Mouse (Mus musculus) limb, embryonic 10.5 days (tissue): ENCODE data around the gene Rnf41. TPM values are rescaled to one million over a fixed set of nuclear protein-coding genes. Genes with fewer than 3 reads are reported as not detected.
A peak's percentile ranks its signal among the peaks of the same experiment; 100 is the strongest.

ENCODE experiments used
- DNase-seq: peaks from one replicate; pipeline ENCODE4 v3.0.0-alpha.2; 2017; ENCODE audit warnings: low spot score
- H3K27ac ChIP-seq: fragments of 300-500 bp; sonication (generic); 2 replicates; pipeline ENCODE4 v1.5.1; 2016; ENCODE audit warnings: mild to moderate bottlenecking
- H3K27me3 ChIP-seq: fragments of 300-500 bp; sonication (generic); 2 replicates; pipeline ENCODE4 v1.6.1; 2016; ENCODE audit warnings: low read depth, mild to moderate bottlenecking; ENCODE audit not compliant: poor library complexity, severe bottlenecking
- H3K36me3 ChIP-seq: fragments of 300-500 bp; sonication (generic); 2 replicates; pipeline ENCODE4 v1.6.1; 2016; ENCODE audit warnings: mild to moderate bottlenecking, moderate library complexity
- H3K4me1 ChIP-seq: fragments of 300-500 bp; sonication (generic); 2 replicates; pipeline ENCODE4 v1.6.1; 2016
- H3K4me3 ChIP-seq: fragments of 300-500 bp; sonication (generic); 2 replicates; pipeline ENCODE4 v1.5.1; 2016; ENCODE audit warnings: mild to moderate bottlenecking, moderate library complexity
- H3K9me3 ChIP-seq: fragments of 300-500 bp; sonication (generic); replicated peaks from 2 replicates; pipeline ENCODE4 v1.6.1; 2016; ENCODE audit warnings: mild to moderate bottlenecking
- WGBS: fragments of 180-500 bp; shearing (Covaris S2); methylation state at CpG from one replicate; pipeline ENCODE4 v1.1.7; 2016; 5-methylcytosine and 5-hydroxymethylcytosine counted together
- polyA plus RNA-seq: library from polyadenylated mRNA; unstranded; fragments of >200 nt; fragmentation: Nextera tagmentation; extraction: Ambion mirVana; gene quantifications from 2 replicates; pipeline ENCODE4 v1.2.1, GENCODE M21; 2016

Gene Rnf41
- polyA plus RNA-seq, 1 experiment from 2014 or later = 43.6 TPM

GRCm38 (mm10) chr10:128376099-128376454 lies 35.4 kb upstream of the Rnf41 start:
- 43% methylated on average over 4 of the region's 4 CpGs for WGBS
- Histone ChIP-seq H3K9me3 (no peaks in the 10 kb centered on the region), H3K36me3 (peaks cover 39% of the 10 kb centered on the region), H3K27me3 (no peaks in the 10 kb centered on the region), H3K4me3 (peak overlapping the region; percentile 99), H3K27ac (peak overlapping the region; percentile 96), H3K4me1 (peaks cover 27% of the 10 kb centered on the region)
- DNase-seq = no peak

DNA sequence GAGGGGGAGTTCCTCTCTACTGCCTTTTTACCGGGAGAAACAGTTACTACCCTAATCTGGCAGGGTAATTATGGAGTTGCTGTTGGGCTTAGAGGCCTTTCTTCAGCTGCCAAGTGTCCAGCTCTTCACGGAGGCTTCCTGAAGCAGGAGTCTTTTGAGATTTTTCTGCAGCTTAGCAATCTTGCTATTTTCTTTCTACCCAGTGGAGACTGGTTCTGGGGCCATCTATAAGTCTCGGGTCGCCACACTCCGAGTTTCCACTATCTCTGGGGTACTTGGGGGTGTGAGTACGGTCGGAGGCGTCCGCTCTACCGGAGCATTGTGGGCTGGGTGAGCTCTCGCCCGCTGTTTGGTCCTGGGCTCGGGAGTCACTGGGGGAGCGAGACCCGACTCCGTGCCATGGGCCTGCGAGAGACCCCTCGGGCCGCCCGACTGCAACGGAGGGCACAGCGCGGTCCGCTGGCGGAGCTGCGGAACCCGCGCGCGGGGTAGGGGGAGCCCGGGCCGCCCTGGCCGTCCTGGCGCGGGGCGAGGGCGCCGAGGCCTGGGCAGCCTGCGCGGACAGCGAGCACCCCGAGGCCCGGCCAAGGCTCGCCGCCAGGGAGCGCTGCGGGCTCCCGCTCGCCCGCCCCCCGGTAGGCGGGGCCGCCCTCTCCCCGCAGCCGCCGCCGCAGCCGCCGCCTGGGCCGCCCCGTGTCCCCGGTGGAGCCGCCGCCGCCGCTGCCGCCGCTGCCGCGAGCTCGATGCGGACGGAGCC lies 34.8 kb upstream of the Rnf41 start, which contains the start of gene Ankrd52:
Gene Ankrd52, plus strand, starts transcription at position 661 of the 757 bp plus-strand sequence.
- Histone ChIP-seq H3K4me3 (peak within 1 kb of the TSS; percentile 99), H3K36me3 (peaks cover 45% of the 10 kb centered on the region), H3K4me1 (peaks cover 27% of the 10 kb centered on the region), H3K27ac (peak within 1 kb of the TSS; percentile 96), H3K9me3 (no peaks in the 10 kb centered on the region), H3K27me3 (no peaks in the 10 kb centered on the region)
- under 1% methylated on average over 72 of the region's 73 CpGs for WGBS
- peak; percentile 88 for DNase-seq

- WGBS = under 1% methylated on average over 46 of the region's 47 CpGs
- peaks cover 27% of the 10 kb centered on the region for H3K4me1 ChIP-seq
- H3K9me3 ChIP-seq = no peaks in the 10 kb centered on the region
- H3K36me3 ChIP-seq = peaks cover 52% of the 10 kb centered on the region
- H3K4me3 ChIP-seq = peak overlapping the region; percentile 99
- H3K27ac ChIP-seq = peak overlapping the region; percentile 96
- DNase-seq = peak; percentile 77
- H3K27me3 ChIP-seq = no peaks in the 10 kb centered on the region
Measured at GRCm38 (mm10) chr10:128377222-128377939, 34.1 kb upstream of the Rnf41 start.

- no peaks in the 10 kb centered on the region for H3K9me3 ChIP-seq
- DNase-seq = no peak
- H3K36me3 ChIP-seq = peaks cover 58% of the 10 kb centered on the region
- H3K27me3 ChIP-seq = no peaks in the 10 kb centered on the region
- H3K4me1 ChIP-seq = peaks cover 27% of the 10 kb centered on the region
- WGBS = 60% methylated on average over 14 of the region's 14 CpGs
- H3K27ac ChIP-seq = peak overlapping the region; percentile 96
- H3K4me3 ChIP-seq = peak overlapping the region; percentile 99
Measured at GRCm38 (mm10) chr10:128377940-128378448, 33.5 kb upstream of the Rnf41 start.

DNA sequence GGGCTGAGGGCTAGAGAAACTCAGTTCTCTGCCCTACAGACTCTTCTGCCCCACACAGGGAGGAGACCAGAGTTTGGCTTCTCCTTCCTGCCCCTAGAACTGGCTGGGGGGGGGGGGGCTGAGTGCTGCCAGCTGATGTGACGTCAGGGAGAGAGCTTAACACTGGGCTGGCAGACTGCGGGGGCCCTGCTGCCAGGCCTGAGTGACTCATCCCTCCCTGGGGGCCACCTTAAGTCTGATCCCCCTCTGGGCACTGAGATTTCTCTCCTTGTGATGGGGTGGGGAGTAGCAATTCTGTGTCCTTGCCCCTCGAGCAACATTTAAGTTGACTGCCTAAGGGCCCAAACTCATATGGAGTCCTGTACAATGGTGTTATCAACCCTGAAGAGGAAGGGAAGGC lies 33.0 kb upstream of the Rnf41 start:
- peak overlapping the region; percentile 96 for H3K27ac ChIP-seq
- peaks cover 63% of the 10 kb centered on the region for H3K36me3 ChIP-seq
- H3K27me3 ChIP-seq = no peaks in the 10 kb centered on the region
- H3K4me1 ChIP-seq = peaks cover 27% of the 10 kb centered on the region
- H3K4me3 ChIP-seq = peak overlapping the region; percentile 99
- H3K9me3 ChIP-seq = no peaks in the 10 kb centered on the region
- 91% methylated on average over 3 of the region's 3 CpGs for WGBS
- no peak for DNase-seq

DNA sequence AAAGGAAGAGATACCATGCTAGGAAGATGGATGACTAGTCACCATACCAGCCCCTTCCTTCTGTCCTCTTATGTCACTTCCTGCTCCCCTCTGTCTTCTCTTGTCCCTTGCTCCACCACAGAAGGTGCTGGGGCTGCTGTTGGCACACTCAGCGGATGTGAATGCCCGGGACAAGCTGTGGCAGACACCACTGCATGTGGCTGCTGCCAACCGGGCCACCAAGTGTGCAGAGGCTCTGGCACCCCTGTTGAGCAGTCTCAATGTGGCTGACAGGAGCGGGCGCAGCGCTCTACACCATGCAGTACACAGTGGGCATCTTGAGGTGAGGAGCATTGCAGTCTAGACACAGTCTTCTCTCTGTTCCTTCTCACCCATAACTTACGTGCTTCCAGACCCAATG lies 32.2 kb upstream of the Rnf41 start:
- whole genome bisulfite sequencing = 95% methylated on average over 7 of the region's 7 CpGs
- H3K9me3 ChIP-seq = no peaks in the 10 kb centered on the region
- H3K4me3 ChIP-seq = peak overlapping the region; percentile 6; the same call in 1 of the 2 replicates
- no peak overlapping the region for H3K27ac ChIP-seq
- peaks cover 27% of the 10 kb centered on the region for H3K4me1 ChIP-seq
- H3K36me3 ChIP-seq = peaks cover 71% of the 10 kb centered on the region
- DNase-seq = no peak
- H3K27me3 ChIP-seq = no peaks in the 10 kb centered on the region

DNA sequence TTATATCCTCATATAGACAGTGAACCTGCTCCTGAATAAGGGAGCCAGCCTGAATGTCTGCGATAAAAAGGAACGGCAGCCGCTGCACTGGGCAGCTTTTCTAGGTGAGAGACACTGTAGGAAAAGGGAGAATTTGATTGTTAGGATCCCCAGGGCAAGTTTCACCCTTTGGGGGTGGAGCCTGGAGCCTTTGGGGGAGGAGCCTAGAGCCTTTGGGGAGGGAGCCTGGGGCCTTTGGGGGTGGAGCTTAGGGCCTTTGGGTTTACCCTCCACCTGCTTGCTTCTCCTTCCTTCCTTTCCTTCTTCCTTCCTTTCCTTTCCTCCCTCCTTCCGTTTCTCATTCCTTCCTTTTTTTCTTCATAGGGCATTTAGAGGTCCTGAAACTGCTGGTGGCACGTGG lies 30.9 kb upstream of the Rnf41 start:
- Histone ChIP-seq H3K27me3 (no peaks in the 10 kb centered on the region), H3K36me3 (peaks cover 84% of the 10 kb centered on the region), H3K4me1 (peaks cover 27% of the 10 kb centered on the region), H3K27ac (no peak overlapping the region), H3K4me3 (no peak overlapping the region), H3K9me3 (no peaks in the 10 kb centered on the region)
- WGBS = 88% methylated on average over 5 of the region's 5 CpGs
- no peak for DNase-seq

GRCm38 (mm10) chr10:128382482-128382881 lies 29.0 kb upstream of the Rnf41 start:
- Histone ChIP-seq H3K36me3 (peaks cover 96% of the 10 kb centered on the region), H3K4me3 (no peak overlapping the region), H3K27me3 (no peaks in the 10 kb centered on the region), H3K4me1 (peaks cover 20% of the 10 kb centered on the region), H3K27ac (no peak overlapping the region), H3K9me3 (no peaks in the 10 kb centered on the region)
- WGBS = 85% methylated on average over 8 of the region's 8 CpGs
- no peak for DNase-seq

DNA sequence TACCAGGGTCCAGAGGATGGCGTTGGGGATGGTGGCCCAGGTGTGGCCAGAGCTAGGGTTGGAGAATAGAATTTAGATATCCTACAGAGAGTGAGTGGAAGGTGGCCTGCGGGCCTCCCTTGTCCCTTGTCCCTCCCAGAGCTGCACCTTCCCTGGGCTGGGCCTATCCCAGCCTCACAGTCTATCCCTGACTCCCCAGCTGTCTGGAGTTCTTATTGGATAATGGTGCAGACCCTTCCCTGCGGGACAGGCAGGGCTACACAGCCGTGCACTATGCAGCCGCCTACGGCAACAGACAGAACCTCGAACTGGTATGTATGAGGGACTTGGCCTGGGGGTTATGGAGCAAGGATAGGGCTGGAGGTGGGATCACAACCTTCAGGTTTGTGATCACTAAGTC lies 25.6 kb upstream of the Rnf41 start:
- Histone ChIP-seq H3K27ac (no peak overlapping the region), H3K36me3 (peaks cover 100% of the 10 kb centered on the region), H3K4me1 (no peaks in the 10 kb centered on the region), H3K4me3 (no peak overlapping the region), H3K9me3 (no peaks in the 10 kb centered on the region), H3K27me3 (no peaks in the 10 kb centered on the region)
- peak; percentile 31 for DNase-seq
- 95% methylated on average over 7 of the region's 7 CpGs for WGBS

DNA sequence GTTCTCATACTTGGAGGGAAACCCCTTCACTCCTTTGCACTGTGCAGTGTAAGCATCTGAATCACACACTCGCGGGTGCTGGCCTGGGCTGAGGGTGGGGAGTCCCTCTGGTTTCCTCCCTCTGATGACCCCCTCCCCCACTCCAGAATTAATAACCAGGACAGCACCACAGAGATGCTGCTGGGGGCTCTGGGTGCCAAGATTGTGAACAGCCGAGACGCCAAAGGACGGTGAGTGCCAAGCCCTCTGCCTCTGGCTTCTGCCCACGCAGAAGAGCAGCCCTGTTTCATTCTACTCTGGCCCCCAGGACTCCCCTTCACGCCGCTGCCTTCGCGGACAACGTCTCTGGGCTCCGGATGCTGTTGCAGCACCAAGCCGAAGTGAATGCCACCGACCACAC lies 22.5 kb upstream of the Rnf41 start:
- H3K4me1 ChIP-seq = peaks cover under 1% of the 10 kb centered on the region; the same call in 1 of the 2 replicates
- H3K36me3 ChIP-seq = peaks cover 100% of the 10 kb centered on the region
- H3K27ac ChIP-seq = no peak overlapping the region
- no peaks in the 10 kb centered on the region for H3K27me3 ChIP-seq
- WGBS = 93% methylated on average over 14 of the region's 14 CpGs
- no peak for DNase-seq
- no peaks in the 10 kb centered on the region for H3K9me3 ChIP-seq
- no peak overlapping the region for H3K4me3 ChIP-seq

- 93% methylated on average over 6 of the region's 6 CpGs for WGBS
- Histone ChIP-seq H3K27me3 (no peaks in the 10 kb centered on the region), H3K4me1 (peaks cover 7% of the 10 kb centered on the region; the same call in 1 of the 2 replicates), H3K27ac (no peak overlapping the region), H3K4me3 (no peak overlapping the region), H3K36me3 (peaks cover 100% of the 10 kb centered on the region), H3K9me3 (no peaks in the 10 kb centered on the region)
- no peak for DNase-seq
Measured at GRCm38 (mm10) chr10:128389570-128389969, 21.9 kb upstream of the Rnf41 start.

- no peaks in the 10 kb centered on the region for H3K9me3 ChIP-seq
- no peak for DNase-seq
- H3K4me3 ChIP-seq = no peak overlapping the region
- no peaks in the 10 kb centered on the region for H3K27me3 ChIP-seq
- H3K4me1 ChIP-seq = peaks cover 14% of the 10 kb centered on the region
- WGBS = 93% methylated on average over 12 of the region's 12 CpGs
- H3K36me3 ChIP-seq = peaks cover 100% of the 10 kb centered on the region
- H3K27ac ChIP-seq = no peak overlapping the region
Measured at GRCm38 (mm10) chr10:128390366-128390765, 21.1 kb upstream of the Rnf41 start.

- WGBS = 89% methylated on average over 6 of the region's 6 CpGs
- peaks cover 100% of the 10 kb centered on the region for H3K36me3 ChIP-seq
- peaks cover 18% of the 10 kb centered on the region for H3K4me1 ChIP-seq
- DNase-seq = no peak
- no peaks in the 10 kb centered on the region for H3K27me3 ChIP-seq
- no peaks in the 10 kb centered on the region for H3K9me3 ChIP-seq
- H3K27ac ChIP-seq = no peak overlapping the region
- H3K4me3 ChIP-seq = no peak overlapping the region
Measured at GRCm38 (mm10) chr10:128391850-128392249, 19.6 kb upstream of the Rnf41 start.
